Mouse (Mus musculus): ENCODE results near the gene Vstm2l.
A peak's percentile ranks its signal among the peaks of the same experiment; 100 is the strongest.

The Vstm2l gene

DNA sequence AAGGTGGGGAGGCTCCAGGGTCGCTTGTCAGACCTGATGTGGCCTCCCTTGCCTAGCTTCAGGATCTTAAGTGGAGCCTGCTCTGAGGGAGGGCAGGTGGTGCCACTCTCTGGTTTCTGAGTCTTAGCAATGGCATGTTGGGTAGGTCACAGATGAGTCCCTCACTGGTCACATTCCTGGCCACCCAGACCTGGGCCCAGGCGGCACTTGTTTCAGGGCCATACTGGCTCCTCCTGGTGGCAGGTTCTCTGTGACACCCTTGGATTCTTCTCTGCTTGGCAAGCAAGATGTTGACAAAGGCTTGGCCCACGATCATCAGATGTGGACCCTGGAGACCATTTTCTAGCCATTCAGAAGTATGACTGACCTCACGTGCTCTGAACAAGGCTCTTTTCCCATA, 18.2 kb downstream of the Vstm2l start:
- peak; percentile 18 for DNase-seq (ENCODE audit: low spot score)

DNA sequence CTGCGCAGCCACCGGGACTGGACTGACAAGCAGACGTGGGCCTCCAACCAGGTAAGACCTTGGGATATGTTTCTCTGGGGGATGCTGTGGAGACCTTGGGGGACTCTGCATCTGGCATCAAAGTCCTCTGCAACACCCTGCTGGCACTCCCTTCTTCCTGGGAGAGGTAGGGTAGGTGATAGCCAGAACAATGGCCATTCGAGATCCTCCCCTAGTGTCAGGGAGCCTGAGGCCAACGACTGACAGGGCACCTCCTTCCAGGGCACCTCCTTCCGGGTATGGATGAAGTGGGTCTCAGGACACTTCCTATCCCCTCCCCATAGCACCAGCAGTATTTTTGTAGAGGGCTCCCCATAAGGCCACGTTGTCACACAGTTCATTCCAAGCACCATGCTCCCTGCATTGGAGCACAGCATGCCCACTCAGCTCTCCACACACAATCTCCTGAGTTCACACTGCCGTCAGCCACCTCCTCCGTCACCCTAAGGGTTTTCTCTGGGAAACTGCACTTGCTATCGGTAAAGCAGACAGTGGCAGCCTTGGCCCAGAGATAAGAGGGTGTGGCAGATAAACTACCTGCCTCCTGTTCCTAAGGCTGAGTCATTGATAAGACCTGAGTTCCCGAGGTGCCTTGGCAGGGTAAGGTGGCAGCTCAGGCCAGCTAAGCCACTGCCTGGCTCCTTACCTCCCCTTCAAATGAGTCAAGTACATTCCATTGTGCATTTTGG, 21.2 kb downstream of the Vstm2l start:
- no peak for DNase-seq (ENCODE audit: low spot score)

DNA sequence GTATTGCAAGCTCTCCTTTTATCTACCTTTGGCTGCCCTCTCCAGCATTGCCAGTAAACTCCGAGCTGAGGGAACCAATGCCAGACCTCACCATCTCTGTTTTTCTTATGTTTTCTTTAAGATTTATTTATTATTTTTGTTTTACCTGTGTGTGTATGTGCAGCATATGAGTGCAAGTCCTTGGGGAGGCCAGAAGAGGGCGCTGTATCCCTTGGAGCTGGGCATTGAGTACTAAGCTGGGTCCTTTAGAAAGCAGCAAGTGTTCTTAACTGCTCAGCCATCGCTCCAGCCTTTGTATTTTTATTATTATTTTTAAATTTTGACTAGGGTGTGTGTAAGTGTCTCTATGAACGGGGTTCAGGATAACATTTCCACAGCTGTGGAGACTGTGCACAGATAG, 22.2 kb downstream of the Vstm2l start:
- no peak for DNase-seq (ENCODE audit: low spot score)

DNA sequence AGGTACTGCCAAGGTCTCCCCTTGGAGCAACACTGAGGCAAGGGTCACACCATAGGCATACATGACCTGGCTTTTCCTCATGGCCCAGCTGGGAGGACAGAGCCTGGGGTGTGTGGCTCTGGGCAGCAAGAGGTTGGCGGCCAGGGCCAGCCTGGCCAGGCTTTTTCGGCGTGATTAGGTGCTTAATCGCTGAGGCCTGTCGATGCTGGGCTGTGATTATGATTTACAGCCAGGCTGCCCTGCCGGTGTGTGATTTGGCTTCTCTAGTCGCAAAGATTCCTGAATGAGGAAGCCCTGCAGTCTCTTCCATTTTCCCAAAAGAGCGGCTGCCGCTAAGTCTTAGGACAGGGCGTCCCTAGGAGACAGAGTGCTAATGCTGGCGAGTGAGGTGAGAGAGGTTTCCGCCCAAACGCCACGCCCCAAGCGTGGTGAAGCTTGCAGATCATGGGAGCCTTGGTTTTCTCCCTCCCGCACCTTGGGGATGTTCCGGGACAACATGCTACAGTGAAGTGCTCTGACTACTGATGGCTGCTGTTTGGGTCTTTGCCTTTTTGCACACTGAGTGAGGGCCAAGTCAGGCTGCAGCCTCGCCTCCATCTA, 26.2 kb downstream of the Vstm2l start:
- no peak for DNase-seq (ENCODE audit: low spot score)

DNA sequence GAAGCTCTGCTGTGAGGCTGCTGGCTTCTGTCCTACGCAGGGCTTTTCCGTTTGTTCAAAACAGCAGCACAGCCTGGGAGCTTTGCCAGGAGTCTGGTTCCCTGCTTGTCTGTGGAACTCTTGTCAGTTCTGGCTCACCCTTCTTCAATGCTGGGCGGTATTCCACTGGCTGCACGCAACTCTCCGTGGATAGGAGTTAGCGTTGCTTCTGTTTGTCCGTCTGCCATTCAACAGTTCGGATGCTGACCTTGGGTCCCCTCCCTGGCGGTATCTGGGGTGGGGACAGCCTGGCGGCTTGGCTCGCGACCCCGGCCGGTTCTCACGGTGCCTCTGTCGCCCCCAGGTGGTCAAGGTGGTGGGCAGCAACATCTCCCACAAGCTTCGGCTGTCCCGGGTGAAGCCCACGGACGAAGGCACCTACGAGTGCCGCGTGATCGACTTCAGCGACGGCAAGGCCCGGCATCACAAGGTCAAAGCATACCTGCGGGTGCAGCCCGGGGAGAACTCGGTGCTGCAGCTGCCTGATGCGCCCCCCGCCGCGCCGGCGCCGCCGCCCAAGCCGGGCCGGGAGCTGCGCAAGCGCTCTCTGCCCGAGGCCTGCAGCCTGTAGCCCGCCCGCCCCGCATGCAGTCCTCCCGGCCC, 29.2 kb downstream of the Vstm2l start:
- DNase-seq (ENCODE audit: low spot score), result peak; percentile 92

DNA sequence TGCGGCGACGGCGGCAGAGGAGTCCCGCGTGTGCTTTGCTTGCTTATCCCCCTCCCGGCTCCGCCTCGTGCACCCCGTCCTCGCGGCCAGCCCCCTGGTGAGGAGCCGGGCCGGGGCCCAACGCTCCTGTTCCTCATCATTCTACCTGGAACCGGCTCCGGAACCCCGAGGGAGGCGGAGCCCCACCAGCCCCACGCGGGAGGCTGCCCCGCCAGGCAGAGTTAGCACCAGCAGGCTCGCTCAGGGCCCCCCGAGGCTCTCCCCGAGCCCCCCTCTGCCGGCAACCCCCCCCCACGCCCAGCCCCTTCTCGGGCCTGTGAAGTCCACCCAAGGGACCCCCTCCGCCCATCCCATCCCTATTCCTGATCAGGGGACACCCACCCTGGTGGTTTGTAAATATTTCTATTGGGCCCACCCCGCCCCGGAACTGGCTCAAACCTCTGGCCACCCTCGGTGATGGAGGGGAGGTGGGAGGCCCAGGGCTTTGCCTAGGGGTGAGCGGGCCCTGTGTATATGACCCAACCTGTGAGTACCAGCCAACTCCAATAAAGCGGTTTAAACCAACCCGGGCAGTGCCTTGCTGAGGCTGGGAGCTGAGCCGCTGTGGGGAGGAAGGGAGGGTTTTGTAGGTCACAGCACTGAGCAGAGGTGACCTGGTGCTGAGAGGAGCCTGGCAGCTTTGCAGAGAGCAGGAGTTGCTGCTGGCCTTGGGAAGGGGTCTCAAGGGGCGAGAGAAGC, 29.9 kb downstream of the Vstm2l start:
- DNase-seq (ENCODE audit: low spot score), result peak; percentile 26

DNA sequence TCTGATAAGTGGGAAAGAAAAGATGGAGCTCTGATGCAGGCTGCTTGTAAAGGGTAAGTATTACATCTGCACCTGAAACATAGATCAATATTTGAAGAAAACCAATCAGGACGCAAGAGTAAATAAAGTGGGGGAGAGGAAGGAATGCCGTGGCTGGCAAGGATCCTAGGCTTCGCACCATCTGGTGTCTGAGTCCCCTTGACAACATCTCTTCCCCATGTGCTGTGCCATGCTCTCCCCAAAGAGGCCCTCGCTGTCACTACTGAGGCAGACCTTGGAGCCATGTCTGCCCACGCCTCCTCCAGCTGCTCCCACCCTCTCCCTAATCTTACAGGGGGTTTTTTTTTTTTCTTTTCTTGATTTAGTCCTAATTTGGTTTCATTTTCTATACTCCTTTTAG, 39.5 kb downstream of the Vstm2l start:
- DNase-seq (ENCODE audit: low spot score), result no peak

DNA sequence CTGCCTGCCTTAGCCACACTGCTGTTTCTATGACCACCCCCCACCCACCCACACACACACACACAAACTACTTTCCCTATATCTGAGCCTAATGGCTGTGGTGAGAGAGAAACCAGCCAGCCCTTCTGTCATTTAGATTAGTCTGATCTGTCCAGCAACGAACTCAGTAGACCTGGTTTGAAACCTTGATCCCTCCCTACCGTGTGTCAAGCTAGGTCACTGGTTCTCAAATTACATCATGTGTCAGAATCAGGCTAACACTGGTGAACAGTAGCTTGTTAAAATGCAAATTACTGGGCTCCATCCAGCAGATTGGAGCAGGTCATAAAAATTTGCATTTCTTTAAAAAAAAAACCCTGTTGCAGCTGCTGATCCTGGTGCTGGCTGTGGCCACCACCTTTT, 43.3 kb downstream of the Vstm2l start:
- peak; percentile 29 for DNase-seq (ENCODE audit: low spot score)

DNA sequence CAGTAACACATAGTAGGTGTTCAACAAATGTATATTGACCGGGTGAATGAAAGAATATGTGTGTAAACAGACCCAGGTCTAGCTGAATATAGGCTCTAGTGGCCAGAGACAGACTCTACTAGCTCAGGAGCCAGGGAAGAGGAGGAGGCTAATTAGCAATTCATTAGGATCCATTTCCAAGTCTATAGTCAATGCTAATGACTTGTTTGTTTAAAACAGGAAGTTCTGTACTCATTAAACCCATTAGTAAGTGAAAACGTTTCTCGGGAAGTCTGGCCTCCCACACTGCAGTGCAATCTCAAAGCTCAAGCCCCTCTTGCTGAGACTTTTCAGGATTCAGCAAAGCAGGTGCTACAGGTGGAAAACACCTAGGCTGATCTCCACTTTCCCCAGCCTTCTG, 53.4 kb downstream of the Vstm2l start:
- DNase-seq (ENCODE audit: low spot score), result no peak

DNA sequence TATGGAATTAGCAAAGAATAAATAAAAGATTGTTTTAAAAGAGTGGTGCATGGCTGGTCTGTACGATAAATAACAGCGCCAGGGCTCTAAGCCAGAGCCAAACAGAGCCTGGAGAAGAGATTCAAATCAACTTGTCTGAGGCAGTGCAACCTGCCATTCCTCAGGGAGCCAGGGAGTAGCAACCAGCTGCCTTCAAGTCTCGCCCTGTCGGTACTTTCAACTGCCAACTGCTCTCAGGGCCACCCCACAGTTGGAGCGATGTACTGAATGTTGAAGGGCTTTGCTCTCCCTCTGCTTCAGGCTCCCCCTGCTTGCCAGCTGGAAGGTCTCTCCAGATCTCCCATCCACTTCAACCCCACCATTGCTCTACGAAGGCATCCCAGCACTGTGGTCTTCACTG, 55.7 kb downstream of the Vstm2l start:
- no peak for DNase-seq (ENCODE audit: low spot score)

DNA sequence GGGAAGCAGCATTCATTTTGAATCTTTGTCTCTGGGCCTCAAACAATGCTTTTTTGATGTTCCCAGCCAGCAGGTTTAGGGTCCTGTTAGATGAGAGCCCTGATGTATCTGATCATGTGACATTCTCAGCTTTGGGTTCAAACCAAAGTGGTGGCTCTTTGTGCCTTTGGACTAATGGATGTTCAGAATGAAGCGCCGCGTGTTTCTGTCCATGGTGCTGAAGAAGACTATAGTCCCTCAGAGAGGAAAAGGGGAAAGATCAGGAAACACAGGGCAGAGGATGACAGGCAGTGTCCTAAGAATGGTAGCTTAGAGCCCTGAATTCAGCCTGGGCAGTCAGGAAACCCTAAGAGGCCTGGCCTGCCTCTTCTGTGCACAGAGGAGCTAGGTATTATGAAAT, 56.2 kb downstream of the Vstm2l start:
- no peak for DNase-seq (ENCODE audit: low spot score)

DNA sequence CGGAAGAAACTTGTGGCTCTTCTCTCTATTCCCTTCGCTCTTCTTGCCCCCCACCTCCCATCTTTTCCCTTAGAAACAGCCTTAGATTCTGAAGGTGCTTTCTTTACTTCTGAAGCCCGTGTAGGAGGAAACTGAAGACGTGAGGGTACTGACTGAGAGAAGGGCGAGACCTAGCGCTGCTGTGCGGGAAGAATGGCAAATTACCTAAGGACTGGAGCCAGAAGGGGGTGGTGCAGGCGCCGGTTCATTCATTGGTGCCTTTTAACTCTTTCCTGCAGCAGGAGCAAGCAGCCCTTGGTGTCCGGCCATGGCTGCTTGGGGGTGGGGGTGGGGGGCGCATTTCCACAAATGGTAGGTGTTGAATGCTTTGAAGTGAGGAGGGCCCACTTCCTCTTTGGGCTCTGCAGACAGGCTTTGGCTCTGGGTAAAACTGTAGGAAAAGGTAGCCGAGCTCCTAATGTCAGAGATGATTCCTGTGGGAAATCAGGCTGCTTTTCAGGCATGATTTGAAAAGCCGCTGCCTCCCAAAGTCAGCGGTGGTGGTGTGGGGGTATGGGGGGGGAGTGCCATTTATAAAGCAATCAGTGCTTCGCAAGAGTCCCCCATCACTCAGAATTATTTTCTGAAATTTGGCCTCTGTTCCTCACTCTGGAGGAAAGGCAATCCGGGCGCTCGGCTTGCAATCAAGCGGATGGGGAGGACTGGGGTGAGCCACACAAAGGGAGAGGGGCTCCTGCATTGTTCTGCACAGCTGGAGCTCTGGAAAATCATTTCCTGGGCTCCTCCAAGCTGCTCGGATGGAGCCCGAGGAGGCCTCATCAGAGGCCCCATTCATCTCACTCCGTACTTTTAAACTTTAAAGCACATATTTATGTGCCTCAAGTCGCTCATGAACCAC, 60.4 kb downstream of the Vstm2l start:
- no peak for DNase-seq (ENCODE audit: low spot score)

DNA sequence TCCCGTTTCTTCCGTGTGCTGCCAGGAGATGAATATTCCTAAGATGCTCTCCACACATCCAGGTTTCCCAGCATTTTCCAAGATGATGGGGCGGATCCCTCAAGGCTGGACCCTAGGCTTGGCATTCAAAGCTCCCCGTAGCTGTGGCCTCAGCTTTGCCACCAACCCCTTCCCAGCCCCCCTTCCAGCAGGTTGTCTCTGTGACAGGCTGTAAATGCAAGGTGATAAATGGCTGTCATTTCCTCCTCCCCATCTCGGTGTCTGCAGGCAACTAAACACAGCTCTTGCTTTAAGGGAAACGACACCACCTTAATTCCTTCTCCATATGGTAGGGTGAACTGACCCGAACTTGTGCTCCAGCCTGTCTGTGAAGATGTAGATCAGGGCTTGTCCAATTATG, 61.1 kb downstream of the Vstm2l start:
- no peak for DNase-seq (ENCODE audit: low spot score)

DNA sequence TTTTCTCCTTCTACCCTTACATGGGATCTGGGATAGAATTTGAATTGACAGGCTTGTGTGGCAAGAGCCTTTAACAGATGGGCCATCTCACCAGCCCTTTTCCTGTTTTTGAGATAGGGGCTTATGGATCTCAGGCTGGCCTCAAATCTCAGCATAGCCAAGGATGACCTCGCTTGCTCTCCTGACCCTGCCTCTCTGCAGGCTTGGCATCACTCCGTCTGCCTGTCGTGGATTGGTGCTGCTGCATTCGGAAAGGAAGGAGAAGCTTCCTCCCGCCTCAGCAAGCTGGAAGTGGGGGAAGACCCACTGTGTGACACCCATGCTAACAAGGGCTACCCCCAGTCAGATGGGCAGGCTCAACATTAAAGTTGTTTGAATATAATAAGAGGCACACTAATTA, 64.8 kb downstream of the Vstm2l start:
- DNase-seq (ENCODE audit: low spot score), result no peak

DNA sequence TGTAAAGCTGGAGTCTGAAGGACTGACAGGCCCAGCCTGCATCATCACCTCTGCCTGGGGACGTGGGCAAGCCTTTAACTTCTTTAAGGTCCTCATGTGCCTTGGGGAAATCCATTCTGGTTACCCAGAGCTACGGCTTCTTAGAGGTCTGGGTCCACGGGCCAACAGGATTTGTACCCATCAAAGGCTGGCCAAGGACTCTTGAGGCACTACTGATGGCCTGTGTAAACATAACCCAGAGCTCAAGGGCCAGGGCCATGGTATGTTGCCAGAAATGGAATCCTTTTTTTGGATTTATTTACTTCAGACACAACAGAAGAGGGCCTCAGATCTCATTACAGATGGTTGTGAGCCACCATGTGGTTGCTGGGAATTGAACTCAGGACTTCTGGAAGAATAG, 68.3 kb downstream of the Vstm2l start:
- DNase-seq (ENCODE audit: low spot score), result no peak

DNA sequence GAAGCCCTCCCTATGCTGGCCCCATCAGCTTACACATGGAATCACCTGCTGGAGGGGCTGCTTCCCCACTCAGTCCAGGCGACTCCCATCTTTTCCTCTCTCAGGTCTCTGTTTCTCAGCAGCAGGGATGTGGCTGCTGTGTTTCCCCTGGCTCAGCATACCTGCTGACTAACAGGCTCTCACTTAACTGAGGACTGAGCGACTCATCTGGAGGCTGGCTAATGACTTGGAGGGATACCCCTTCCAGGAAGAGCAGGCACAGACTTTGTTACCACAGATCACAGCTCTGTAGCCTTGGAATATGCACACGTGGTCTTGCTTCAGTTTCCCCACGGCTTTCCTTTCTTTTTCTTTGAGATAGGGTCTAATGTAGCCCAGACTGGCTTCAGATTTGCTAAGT, 68.8 kb downstream of the Vstm2l start:
- no peak for DNase-seq (ENCODE audit: low spot score)

DNA sequence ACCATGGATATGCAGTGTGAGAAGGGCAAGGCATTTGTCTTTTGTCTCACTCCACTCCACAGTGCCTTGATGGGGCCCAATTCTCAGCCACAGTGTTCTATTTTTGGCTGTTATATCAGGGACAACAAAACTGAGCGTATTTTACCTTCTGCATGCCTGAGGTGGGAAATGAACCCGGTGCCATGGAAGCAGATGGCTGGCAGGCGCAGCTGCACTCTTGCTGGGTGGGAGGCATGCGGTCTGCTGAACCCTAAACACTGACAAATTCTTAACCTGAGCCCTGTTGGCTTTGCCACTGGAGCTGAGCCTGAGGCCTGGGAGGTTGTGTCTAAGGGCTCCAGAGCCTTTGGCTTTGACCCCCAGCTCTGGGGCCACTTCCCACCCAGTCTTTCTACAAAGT, 71.2 kb downstream of the Vstm2l start:
- DNase-seq (ENCODE audit: low spot score), result no peak

DNA sequence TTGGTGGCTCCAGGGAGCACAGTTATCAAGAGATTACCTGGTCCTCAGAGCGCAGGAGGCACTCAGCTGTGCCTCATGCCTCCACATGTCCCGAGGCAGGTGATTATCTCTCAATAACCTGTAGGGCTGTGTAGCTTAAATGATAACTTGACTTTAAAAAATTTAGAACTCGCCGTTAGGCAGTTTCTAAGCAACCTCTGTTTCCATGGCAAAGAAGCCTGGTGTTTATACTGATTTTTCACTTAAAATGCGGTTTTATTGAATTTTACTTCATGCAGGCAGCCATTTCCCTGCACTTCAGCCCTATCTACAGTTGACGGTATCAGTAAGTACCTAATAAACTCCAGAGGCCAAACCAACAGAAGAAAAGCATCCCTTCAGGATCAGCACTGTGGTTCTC, 71.8 kb downstream of the Vstm2l start:
- DNase-seq (ENCODE audit: low spot score), result no peak

DNA sequence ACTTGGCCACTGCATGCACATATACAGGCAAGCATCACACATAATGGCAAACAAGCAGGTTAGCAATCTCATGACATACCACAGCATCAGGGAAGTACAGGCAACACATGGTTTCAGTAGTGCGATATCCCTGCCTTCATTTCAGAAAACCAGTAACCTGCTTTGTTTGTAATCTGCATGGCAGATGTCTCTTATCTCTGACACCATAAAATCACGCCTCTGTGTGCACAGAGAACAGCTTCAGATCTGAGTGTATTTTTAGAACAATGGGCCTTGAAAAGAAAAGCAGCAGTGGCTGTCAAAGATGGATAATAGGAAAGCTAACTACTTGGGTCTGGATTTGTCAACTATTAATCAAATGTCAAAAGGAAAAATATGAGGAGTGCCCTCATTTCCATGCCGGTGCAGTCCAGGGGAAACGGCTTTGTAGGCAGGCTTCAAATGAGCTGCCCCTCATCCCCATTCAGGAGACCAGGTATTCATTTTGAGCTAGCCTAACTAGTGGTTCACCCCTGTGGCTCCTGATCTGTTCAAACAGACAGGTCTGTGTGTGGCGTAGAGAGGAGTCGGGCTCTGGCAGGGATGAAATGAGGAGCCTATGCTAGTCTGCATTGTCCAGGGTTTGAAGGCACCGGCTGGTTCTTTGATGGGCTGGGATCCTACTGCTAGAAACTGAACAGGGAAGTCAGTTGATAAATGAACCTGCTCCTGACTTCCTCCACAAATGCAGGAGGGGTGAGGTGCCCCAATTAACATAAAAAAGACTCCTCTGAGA, 74.2 kb downstream of the Vstm2l start:
- peak; percentile 18 for DNase-seq (ENCODE audit: low spot score)

DNA sequence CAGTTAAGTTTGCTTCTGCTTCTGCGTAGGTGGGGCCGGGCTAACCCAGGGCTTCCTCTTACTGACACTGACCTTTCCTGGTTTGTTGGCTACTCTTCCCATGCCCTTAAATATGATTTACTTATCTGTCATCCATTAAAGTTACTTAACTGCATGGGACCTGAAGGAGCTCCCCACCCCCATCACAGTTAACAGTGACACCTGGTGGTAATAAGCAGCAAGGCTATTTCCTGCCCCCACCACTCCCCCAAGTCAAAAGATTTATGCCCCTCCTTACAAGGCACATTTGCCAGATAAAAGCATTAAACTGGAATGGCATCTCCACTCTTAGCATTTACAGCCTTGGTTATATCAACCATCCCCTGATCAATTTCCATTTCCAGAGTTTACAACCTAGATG, 75.5 kb downstream of the Vstm2l start:
- DNase-seq (ENCODE audit: low spot score), result peak; percentile 43

DNA sequence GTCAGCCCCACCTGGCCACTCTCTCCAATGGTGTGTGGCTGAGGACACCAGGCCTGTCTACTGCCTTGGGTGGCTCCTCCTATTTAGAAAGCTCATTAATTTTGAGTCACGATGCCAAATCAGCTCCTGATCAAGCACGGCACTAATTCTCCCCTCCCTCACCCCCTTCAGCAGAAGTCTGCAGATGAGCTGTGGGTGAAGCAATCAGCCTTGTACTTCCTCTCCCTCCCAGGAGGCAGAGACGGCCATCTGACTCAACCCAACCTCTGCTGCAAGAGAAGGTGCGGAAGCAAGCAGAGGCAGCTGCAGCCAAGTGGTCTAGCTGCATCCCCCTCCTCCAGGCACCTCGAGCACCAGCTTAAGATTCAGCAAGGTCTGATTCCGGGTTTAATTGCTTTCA, 76.6 kb downstream of the Vstm2l start:
- peak; percentile 49 for DNase-seq (ENCODE audit: low spot score)
